Mouse (Mus musculus): ENCODE measurements around the gene Dab2ip. TPM values are rescaled to one million over a fixed set of nuclear protein-coding genes. Genes with fewer than 3 reads are reported as not detected.

The Dab2ip gene
- total and polyA plus RNA-seq, 3 experiments: 4.9 to 15.6 (median 7.8) TPM

- no peak overlapping the region for H3K4me3 ChIP-seq (replicated peaks in 1 of 3; ENCODE audit: low read depth in 2 of 3, low read length in 2 of 3, poor library complexity in 1 of 3)
- H3K9ac ChIP-seq (ENCODE audit: insufficient read depth, low read depth): no peak overlapping the region
- no peak overlapping the region for H3K4me2 ChIP-seq (ENCODE audit: insufficient read depth, low read depth, poor library complexity, severe bottlenecking)
- no peak overlapping the region for H3K27ac ChIP-seq (ENCODE audit: insufficient read depth, low read depth)
- in situ Hi-C loops (cut with MboI; ENCODE audit: low pct_ligation_motif_present, low pct_unique_long_range_greater_than_20kb, low sequenced_read_pairs): no loop called here
- peaks cover 5 to 52% of the 10 kb centered on the region in 2 experiments for H3K4me1 ChIP-seq (ENCODE audit: control insufficient read depth in 1 of 2, insufficient read depth in 2 of 2)
- H3K27me3 ChIP-seq (replicated peaks): no peaks in the 10 kb centered on the region
- H3K36me3 ChIP-seq (replicated peaks in 1 of 2; ENCODE audit: control insufficient read depth in 1 of 2, insufficient read depth in 1 of 2, low read length in 1 of 2): peaks cover 0 to 28% of the 10 kb centered on the region in 2 experiments
- DNase-seq (ENCODE audit: extremely low read depth): no peak
- dilution Hi-C loops (cut with MboI; ENCODE audit: extremely low pct_ligation_motif_present, extremely low pct_unique_long_range_greater_than_20kb, low sequenced_read_pairs): no loop called here
- TF ChIP-seq KAT2A (IDR thresholded peaks at IDR 0.05; ENCODE audit: insufficient replicate concordance, low read length) (no peak), ZC3H11A (IDR thresholded peaks at IDR 0.05; ENCODE audit: low read depth, low read length) (no peak), ETS1 (conservative IDR thresholded peaks at IDR 0.05; ENCODE audit: low read depth, low read length) (no peak), GABPA (IDR thresholded peaks at IDR 0.05; ENCODE audit: insufficient replicate concordance, low read depth, low read length) (no peak), NELFE (IDR thresholded peaks at IDR 0.05; ENCODE audit: low read depth, low read length) (no peak), BHLHE40 (IDR thresholded peaks at IDR 0.05; ENCODE audit: low read depth, low read length) (no peak), E2F4 (IDR thresholded peaks at IDR 0.05; ENCODE audit: insufficient replicate concordance, low read depth, low read length) (no peak), JUND (conservative IDR thresholded peaks at IDR 0.05; ENCODE audit: low read depth, low read length) (no peak), TCF12 (IDR thresholded peaks at IDR 0.05; ENCODE audit: low read depth, low read length) (no peak), TBP (conservative IDR thresholded peaks at IDR 0.05; ENCODE audit: low read depth, low read length) (no peak), POLR2AphosphoS2 (IDR thresholded peaks at IDR 0.05; ENCODE audit: low read depth, low read length) (no peak), ELF1 (IDR thresholded peaks at IDR 0.05; ENCODE audit: low read depth, low read length) (no peak), IRF4 (IDR thresholded peaks at IDR 0.05; ENCODE audit: low read depth, low read length) (no peak), MYC (IDR thresholded peaks at IDR 0.05; ENCODE audit: low read depth, low read length) (no peak), MAZ (IDR thresholded peaks at IDR 0.05; ENCODE audit: low read depth, low read length) (no peak), POLR2A (IDR thresholded peaks at IDR 0.05; ENCODE audit: low read depth, low read length) (no peak), SIN3A (IDR thresholded peaks at IDR 0.05; ENCODE audit: low read length) (no peak)
- H3K9me3 ChIP-seq (replicated peaks; ENCODE audit: low read length): no peaks in the 10 kb centered on the region
- no peaks in the 10 kb centered on the region for H3K79me2 ChIP-seq (replicated peaks; ENCODE audit: control insufficient read depth, extremely low read depth, insufficient read depth, poor library complexity, severe bottlenecking)
Observed at GRCm38 (mm10) chr2:35628052-35628451, 70.0 kb downstream of the Dab2ip start.

GRCm38 (mm10) chr2:35628656-35629055, 70.6 kb downstream of the Dab2ip start:
- H3K4me3 ChIP-seq (replicated peaks in 1 of 3; ENCODE audit: low read depth in 2 of 3, low read length in 2 of 3, poor library complexity in 1 of 3): no peak overlapping the region
- no peak overlapping the region for H3K27ac ChIP-seq (ENCODE audit: insufficient read depth, low read depth)
- no peaks in the 10 kb centered on the region for H3K9me3 ChIP-seq (replicated peaks; ENCODE audit: low read length)
- in situ Hi-C loops (cut with MboI; ENCODE audit: low pct_ligation_motif_present, low pct_unique_long_range_greater_than_20kb, low sequenced_read_pairs) (no loop called here), dilution Hi-C loops (cut with MboI; ENCODE audit: extremely low pct_ligation_motif_present, extremely low pct_unique_long_range_greater_than_20kb, low sequenced_read_pairs) (no loop called here)
- H3K79me2 ChIP-seq (replicated peaks; ENCODE audit: control insufficient read depth, extremely low read depth, insufficient read depth, poor library complexity, severe bottlenecking): no peaks in the 10 kb centered on the region
- no peak overlapping the region for H3K4me2 ChIP-seq (ENCODE audit: insufficient read depth, low read depth, poor library complexity, severe bottlenecking)
- peaks cover 0 to 28% of the 10 kb centered on the region in 2 experiments for H3K36me3 ChIP-seq (replicated peaks in 1 of 2; ENCODE audit: control insufficient read depth in 1 of 2, insufficient read depth in 1 of 2, low read length in 1 of 2)
- no peak for TF ChIP-seq SIN3A (IDR thresholded peaks at IDR 0.05; ENCODE audit: low read length)
- no peaks in the 10 kb centered on the region for H3K27me3 ChIP-seq (replicated peaks)
- H3K4me1 ChIP-seq (ENCODE audit: control insufficient read depth in 1 of 2, insufficient read depth in 2 of 2): peaks cover 5 to 46% of the 10 kb centered on the region in 2 experiments
- DNase-seq (ENCODE audit: extremely low read depth): no peak
- H3K9ac ChIP-seq (ENCODE audit: insufficient read depth, low read depth): no peak overlapping the region
